Mouse (Mus musculus) neural tube, embryonic 11.5 days (tissue): ENCODE measurements around the gene Fnbp1l. TPM values are rescaled to one million over a fixed set of nuclear protein-coding genes. Genes with fewer than 3 reads are reported as not detected.

ENCODE experiments used
- ATAC-seq: fragments of 200-750 bp; cut with Nextera tagmentation; 2 replicates; pipeline ENCODE4 v1.8.0; 2017; ENCODE audit warnings: moderate number of reproducible peaks, mild to moderate bottlenecking, moderate TSS enrichment, moderate library complexity; ENCODE audit not compliant: insufficient read depth, low FRiP score, low TSS enrichment
- DNase-seq: peaks from one replicate; pipeline ENCODE4 v3.0.0-alpha.2; 2015; ENCODE audit warnings: low spot score
- H3K27ac ChIP-seq: fragments of 300-500 bp; sonication (generic); 2 replicates; pipeline ENCODE4 v1.5.1; 2014; ENCODE audit warnings: low read depth, mild to moderate bottlenecking, low read length
- H3K27me3 ChIP-seq: fragments of 300-500 bp; sonication (generic); 2 replicates; pipeline ENCODE4 v1.6.1; 2014; ENCODE audit warnings: mild to moderate bottlenecking, low read length, mixed read lengths; ENCODE audit not compliant: control insufficient read depth, insufficient read depth
- H3K36me3 ChIP-seq: fragments of 300-500 bp; sonication (generic); 2 replicates; pipeline ENCODE4 v1.6.1; 2014; ENCODE audit warnings: mild to moderate bottlenecking, low read length, moderate library complexity, mixed read lengths; ENCODE audit not compliant: control insufficient read depth, insufficient read depth
- H3K4me1 ChIP-seq: fragments of 300-500 bp; sonication (generic); 2 replicates; pipeline ENCODE4 v1.6.1; 2014; ENCODE audit warnings: low read length, mixed read lengths; ENCODE audit not compliant: control insufficient read depth, insufficient read depth
- H3K4me2 ChIP-seq: fragments of 300-500 bp; sonication (generic); 2 replicates; pipeline ENCODE4 v1.6.1; 2014; ENCODE audit warnings: low read depth, mild to moderate bottlenecking, moderate library complexity
- H3K4me3 ChIP-seq: fragments of 300-500 bp; sonication (generic); 2 replicates; pipeline ENCODE4 v1.5.1; 2014; ENCODE audit warnings: low read depth, low read length
- H3K9ac ChIP-seq: fragments of 300-500 bp; sonication (generic); 2 replicates; pipeline ENCODE4 v1.6.1; 2014; ENCODE audit warnings: mild to moderate bottlenecking, low read length
- H3K9me3 ChIP-seq: fragments of 300-500 bp; sonication (generic); 2 replicates; pipeline ENCODE4 v1.6.1; 2016; ENCODE audit warnings: low read length; ENCODE audit not compliant: control insufficient read depth
- WGBS: fragments of 180-500 bp; shearing (Covaris S2); extraction: QIAGEN DNeasy Blood & Tissue Kit; methylation state at CpG from one replicate; pipeline ENCODE4 v1.1.7; 2014; 5-methylcytosine and 5-hydroxymethylcytosine counted together
- microRNA-seq: library from miRNA; unstranded; fragments of <30 nt; microRNA quantifications from one replicate; pipeline ENCODE4, GENCODE M21; 2016
- polyA plus RNA-seq: library from polyadenylated mRNA; unstranded; fragments of >200 nt; fragmentation: Nextera tagmentation; extraction: Ambion mirVana; gene quantifications from 2 replicates; pipeline ENCODE4 v1.2.1, GENCODE M21; 2014

The Fnbp1l gene
- polyA plus RNA-seq, 1 experiment from 2014 or later: 85.2 TPM

DNA sequence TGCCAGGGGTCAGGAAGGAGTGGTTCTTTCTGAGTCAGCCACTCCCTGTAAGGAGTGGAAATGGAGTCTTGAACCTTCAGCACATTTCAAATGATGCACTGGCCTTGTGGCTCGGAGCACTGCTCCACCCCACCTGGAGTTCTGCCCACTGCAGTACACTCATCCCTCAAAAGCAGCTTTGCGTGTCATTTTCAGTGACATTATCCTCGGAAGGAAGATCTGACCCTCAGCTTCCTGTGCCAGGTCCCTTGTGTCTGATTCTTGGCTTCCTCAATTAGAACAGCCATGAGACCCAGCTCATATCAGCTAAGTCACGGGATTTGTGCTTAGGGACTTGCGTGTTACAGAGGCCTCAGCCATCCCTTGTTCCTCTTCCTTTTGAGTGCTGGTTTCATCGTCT, 121.6 kb downstream of the Fnbp1l start:
- DNase-seq: no peak
- Histone ChIP-seq H3K9ac (no peak overlapping the region), H3K9me3 (no peaks in the 10 kb centered on the region), H3K4me3 (no peak overlapping the region), H3K27me3 (no peaks in the 10 kb centered on the region), H3K36me3 (no peaks in the 10 kb centered on the region), H3K4me2 (no peak overlapping the region), H3K27ac (no peak overlapping the region), H3K4me1 (no peaks in the 10 kb centered on the region)
- no peak for ATAC-seq
- WGBS: 92% methylated on average over 6 of the region's 6 CpGs

DNA sequence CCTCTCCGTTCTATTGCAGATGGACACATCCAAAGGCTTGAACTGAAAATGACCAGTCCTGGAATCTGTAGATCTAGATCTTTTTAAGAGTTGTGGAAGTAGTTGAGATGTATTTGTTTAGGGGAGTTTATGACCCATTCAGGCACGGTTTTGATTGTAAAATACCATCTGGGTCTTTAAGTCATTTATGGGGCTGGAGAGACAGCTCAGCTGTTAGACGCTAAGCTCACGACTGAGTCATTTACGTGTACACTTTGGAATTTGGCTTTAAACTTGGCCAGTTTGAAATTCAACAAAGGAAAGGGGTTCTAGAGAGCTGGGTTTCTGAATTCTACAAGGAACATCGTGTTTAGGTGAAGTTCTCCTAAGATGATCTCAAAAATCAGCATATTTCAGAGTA, 124.8 kb downstream of the Fnbp1l start:
- no peak overlapping the region for H3K27ac ChIP-seq
- H3K9me3 ChIP-seq: no peaks in the 10 kb centered on the region
- no peak for DNase-seq
- 75% methylated on average over 6 of the region's 6 CpGs for WGBS
- no peaks in the 10 kb centered on the region for H3K36me3 ChIP-seq
- no peak for ATAC-seq
- H3K4me3 ChIP-seq: no peak overlapping the region
- H3K4me2 ChIP-seq: no peak overlapping the region
- no peaks in the 10 kb centered on the region for H3K27me3 ChIP-seq
- no peak overlapping the region for H3K9ac ChIP-seq
- no peaks in the 10 kb centered on the region for H3K4me1 ChIP-seq

DNA sequence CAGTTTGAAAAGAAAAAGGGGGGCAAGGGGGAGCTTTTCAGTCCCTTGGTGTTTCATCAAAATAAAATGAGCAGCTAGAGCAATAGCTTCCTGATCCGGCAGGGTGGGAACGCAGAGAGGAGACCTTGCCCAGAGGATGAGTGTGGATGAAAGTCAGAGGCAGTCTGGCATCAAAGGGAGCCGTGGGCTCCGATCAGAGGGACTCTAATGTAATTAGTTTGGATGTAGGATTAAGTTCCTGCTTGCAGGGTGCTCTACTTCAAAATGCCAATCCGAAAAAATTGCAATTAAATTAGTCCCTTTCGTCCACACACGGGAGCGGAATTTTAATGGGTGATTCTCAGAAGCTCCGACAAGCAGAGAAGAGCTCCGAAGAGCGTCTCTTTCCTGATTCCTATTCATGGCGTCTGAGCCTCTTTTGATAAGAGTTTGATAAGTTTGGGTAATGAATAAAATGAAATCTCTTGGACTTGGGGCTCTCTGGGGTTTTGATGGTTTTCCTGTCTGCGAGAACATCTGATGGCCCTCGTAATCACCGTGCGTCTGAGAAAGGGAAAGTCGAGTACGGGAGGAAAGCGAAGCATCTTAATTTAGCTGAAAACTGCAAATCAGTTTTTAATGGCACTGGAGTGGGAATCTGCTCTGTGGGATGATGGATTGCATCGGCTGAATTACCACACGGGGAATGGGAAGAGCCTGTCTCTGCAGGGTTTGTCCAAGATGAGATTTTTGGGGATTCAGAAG, 126.5 kb downstream of the Fnbp1l start:
- ATAC-seq: no peak
- Histone ChIP-seq H3K36me3 (no peaks in the 10 kb centered on the region), H3K27me3 (no peaks in the 10 kb centered on the region), H3K27ac (no peak overlapping the region), H3K9me3 (no peaks in the 10 kb centered on the region), H3K4me3 (no peak overlapping the region), H3K4me1 (no peaks in the 10 kb centered on the region), H3K4me2 (no peak overlapping the region), H3K9ac (no peak overlapping the region)
- WGBS: 78% methylated on average over 21 of the region's 21 CpGs
- DNase-seq: no peak

DNA sequence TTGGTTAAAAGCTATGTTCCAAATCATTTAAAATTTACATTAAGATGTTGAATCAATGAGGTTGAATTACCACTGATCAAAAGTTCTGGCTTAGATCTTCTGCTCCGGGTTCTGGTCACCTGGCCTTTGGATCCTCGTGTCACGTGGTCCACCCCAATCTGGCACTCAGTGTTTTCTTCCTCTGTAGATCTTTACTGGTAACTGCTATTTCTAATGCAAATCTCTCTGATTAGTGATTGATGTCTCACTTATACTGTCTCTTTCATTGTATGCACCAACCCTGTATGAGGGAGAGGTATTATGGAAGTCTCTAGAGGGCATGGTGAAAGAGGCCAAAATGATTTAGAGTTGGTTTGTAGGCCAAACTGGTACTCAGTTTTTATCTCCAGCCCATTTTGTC, 127.5 kb downstream of the Fnbp1l start:
- 86% methylated on average over 3 of the region's 3 CpGs for WGBS
- Histone ChIP-seq H3K36me3 (no peaks in the 10 kb centered on the region), H3K9me3 (no peaks in the 10 kb centered on the region), H3K4me1 (no peaks in the 10 kb centered on the region), H3K9ac (no peak overlapping the region), H3K27ac (no peak overlapping the region), H3K27me3 (no peaks in the 10 kb centered on the region), H3K4me3 (no peak overlapping the region), H3K4me2 (no peak overlapping the region)
- ATAC-seq (no peak), DNase-seq (no peak)

DNA sequence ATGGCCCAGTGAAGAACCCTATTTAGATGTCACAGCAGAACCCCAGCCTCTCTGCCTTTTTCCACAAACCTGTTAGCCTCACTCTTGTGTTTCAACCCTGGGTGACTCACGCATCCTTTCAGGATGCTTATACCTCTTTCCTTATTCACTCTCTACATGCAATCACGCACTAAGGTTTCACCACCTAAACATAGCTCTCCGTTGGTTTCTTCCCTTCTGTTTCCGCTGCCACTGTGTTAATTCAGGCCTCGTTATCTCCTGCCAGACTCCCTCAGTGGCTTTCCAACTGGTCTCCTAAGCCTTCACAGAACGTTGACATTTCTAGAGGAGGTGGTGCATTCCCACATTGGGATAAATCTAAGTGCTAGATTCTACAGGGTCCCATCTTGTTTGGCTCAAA, 128.9 kb downstream of the Fnbp1l start:
- Histone ChIP-seq H3K4me2 (no peak overlapping the region), H3K27ac (no peak overlapping the region), H3K9me3 (no peaks in the 10 kb centered on the region), H3K27me3 (no peaks in the 10 kb centered on the region), H3K9ac (no peak overlapping the region), H3K4me1 (no peaks in the 10 kb centered on the region), H3K36me3 (no peaks in the 10 kb centered on the region), H3K4me3 (no peak overlapping the region)
- ATAC-seq (no peak), DNase-seq (no peak)
- WGBS: 88% methylated on average over 6 of the region's 6 CpGs

Small RNA genes within 50 kb of the gene (microRNA-seq; reads per million reads assigned to microRNA genes)
- gene Mir7657: not detected

Other genes with a start within 250 kb of the Fnbp1l start
- gene Pde5a, start 109.2 kb upstream of the Fnbp1l start, polyA plus RNA-seq: 2.8 and 3.2 TPM in 2 replicates